In genomic region chr5:4993192-4993601, GRCm38 (mm10) we compare ENCODE assay signal across 9 mouse cellular contexts.
DNase-seq lines count a peak whose midpoint lies in the region; ATAC-seq and TF ChIP-seq lines count a peak whose summit lies in the region.
"Had no signal": no experiment of that assay in that cellular context is flagged by ENCODE, and none has a peak within 500 bp of the region (broad histone marks: within the 10 kb centered on the region; RNA-seq: fewer than 3 reads in every experiment).

No protein-coding gene starts in this region.

- no peaks in the 10 kb centered on the region for H3K36me3 ChIP-seq in forebrain, postnatal 0 days (ENCODE audit: insufficient read depth)
- H3K36me3 ChIP-seq in forebrain, embryonic 14.5 days (ENCODE audit: control insufficient read depth, insufficient read depth, low read length), result no peaks in the 10 kb centered on the region

- no peak overlapping the region for H3K4me2 ChIP-seq in forebrain, postnatal 0 days (ENCODE audit: low read depth)
- H3K4me2 ChIP-seq in forebrain, embryonic 14.5 days (ENCODE audit: low read length), result no peak overlapping the region

- no peaks in the 10 kb centered on the region; the same call in 1 of the 2 replicates for H3K4me1 ChIP-seq in forebrain, postnatal 0 days (ENCODE audit: insufficient read depth)
- H3K4me1 ChIP-seq in forebrain, embryonic 14.5 days (ENCODE audit: control insufficient read depth, insufficient read depth, low read length), result peaks cover 4% of the 10 kb centered on the region; the same call in 1 of the 2 replicates
- H3K4me1 ChIP-seq in cerebellum, adult 2 months (ENCODE audit: control insufficient read depth, insufficient read depth, low read length), result peaks cover 3% of the 10 kb centered on the region; the same call in 1 of the 2 replicates

- intact Hi-C loops in left cerebral cortex, postnatal 36 days (cut with DNase I), result loop anchor here (5.0 kb wide), 1 partner anchor 249 kb away; no protein-coding TSS in a partner anchor

- H3K27me3 ChIP-seq in forebrain, postnatal 0 days (ENCODE audit: insufficient read depth, low read length), result no peaks in the 10 kb centered on the region
- H3K27me3 ChIP-seq in forebrain, embryonic 14.5 days (replicated peaks; ENCODE audit: control insufficient read depth, insufficient read depth, low read length), result no peaks in the 10 kb centered on the region
- no peaks in the 10 kb centered on the region for H3K27me3 ChIP-seq in cerebellum, adult 2 months (ENCODE audit: control insufficient read depth, insufficient read depth, low read length)

- no peak for TF ChIP-seq CTCF in forebrain, postnatal 0 days (IDR thresholded peaks at IDR 0.05; ENCODE audit: low read depth)
- TF ChIP-seq CTCF in cerebellum, adult 2 months (IDR thresholded peaks at IDR 0.05; ENCODE audit: borderline replicate concordance, insufficient read depth, low read depth, low read length), result no peak

- H3K9me3 ChIP-seq in forebrain, postnatal 0 days (ENCODE audit: low read length), result no peaks in the 10 kb centered on the region
- no peaks in the 10 kb centered on the region for H3K9me3 ChIP-seq in forebrain, embryonic 14.5 days (replicated peaks; ENCODE audit: control insufficient read depth, low read length)

- WGBS in forebrain, postnatal 0 days, result 66% methylated on average over 4 of the region's 4 CpGs
- 85% methylated on average over 4 of the region's 4 CpGs for WGBS in forebrain, embryonic 14.5 days
- 20% methylated on average over 4 of the region's 4 CpGs for WGBS in cerebellum, adult 2 months

- no peak overlapping the region for H3K9ac ChIP-seq in forebrain, postnatal 0 days
- no peak overlapping the region for H3K9ac ChIP-seq in forebrain, embryonic 14.5 days (ENCODE audit: low read length)

- TF ChIP-seq POLR2A in cerebellum, adult 2 months (IDR thresholded peaks at IDR 0.05; ENCODE audit: borderline replicate concordance, insufficient read depth, low read length), result no peak

- peak; percentile 46; the same call in 1 of the 2 replicates for ATAC-seq in forebrain, postnatal 0 days
- ATAC-seq in forebrain, embryonic 14.5 days, result no peak

- H3K27ac ChIP-seq in forebrain, postnatal 0 days (ENCODE audit: low read depth, low read length), result no peak overlapping the region
- H3K27ac ChIP-seq in forebrain, embryonic 14.5 days (ENCODE audit: low read depth, low read length), result no peak overlapping the region
- H3K27ac ChIP-seq in cerebellum, adult 2 months (ENCODE audit: insufficient read depth, low read length), result no peak overlapping the region

- peak; percentile 33 for DNase-seq in forebrain, postnatal 0 days
- DNase-seq in forebrain, embryonic 14.5 days (ENCODE audit: low spot score), result no peak
- DNase-seq in cerebellum, adult 2 months, result peak; percentile 18 to 23
- peak; percentile 88 for DNase-seq in layer of hippocampus, adult 11-12 months (ENCODE audit: low spot score)
- DNase-seq in left cerebral cortex, postnatal 36 days (ENCODE audit: low spot score in 2 of 2), result peak; percentile 87 to 89
- DNase-seq in neural tube, embryonic 10.5 days (ENCODE audit: extremely low spot score, low spot score), result no peak
- no peak for DNase-seq in testis, postnatal 14 days (ENCODE audit: low spot score)
- DNase-seq in thymus, adult 18-20 months, result no peak
- DNase-seq: lung, adult 2 months had no signal

- no peak overlapping the region for H3K4me3 ChIP-seq in forebrain, postnatal 0 days (ENCODE audit: low read depth, low read length)
- H3K4me3 ChIP-seq in forebrain, embryonic 14.5 days (ENCODE audit: low read depth, low read length), result no peak overlapping the region
- no peak overlapping the region for H3K4me3 ChIP-seq in cerebellum, adult 2 months (replicated peaks; ENCODE audit: insufficient read depth, low read depth, low read length)

Comparison
In these comparisons a context has a peak if more than half of its experiments do, and no peak if none do; other contexts are left out.
1. DNase-seq: peak in forebrain, postnatal 0 days (single experiment), cerebellum, adult 2 months (2 of 2), layer of hippocampus, adult 11-12 months (single experiment) and left cerebral cortex, postnatal 36 days (2 of 2); none in forebrain, embryonic 14.5 days (single experiment), neural tube, embryonic 10.5 days (single experiment), testis, postnatal 14 days (single experiment) and thymus, adult 18-20 months (0 of 2).